Mouse (Mus musculus): ENCODE data around the gene Tspan2. TPM values are rescaled to one million over a fixed set of nuclear protein-coding genes. Genes with fewer than 3 reads are reported as not detected.
A peak's percentile ranks its signal among the peaks of the same experiment; 100 is the strongest.

The Tspan2 gene
- total RNA-seq, 4 experiments from 2014 or later = 5.3 to 10.6 (median 10.3) TPM

DNA sequence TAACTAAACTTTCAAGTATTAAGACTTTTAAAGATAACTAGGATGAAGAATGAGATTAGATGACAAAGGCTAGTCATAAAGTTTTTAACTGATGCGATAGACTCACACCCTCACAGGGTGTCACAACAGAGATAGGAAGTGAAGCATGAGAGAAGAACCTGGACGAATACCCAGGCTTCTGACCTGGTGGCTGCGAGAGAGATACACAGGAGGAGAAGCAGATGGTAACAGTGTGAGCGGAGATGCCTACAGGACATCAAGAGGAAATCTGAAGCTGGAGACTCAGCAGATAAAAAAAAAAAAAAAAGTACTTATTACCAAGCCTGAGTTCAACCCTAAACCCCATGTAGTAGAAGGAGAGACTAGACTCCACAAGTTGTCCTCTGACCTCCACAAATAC lies 38.7 kb downstream of the Tspan2 start:
- DNase-seq (ENCODE audit: low spot score) = no peak

DNA sequence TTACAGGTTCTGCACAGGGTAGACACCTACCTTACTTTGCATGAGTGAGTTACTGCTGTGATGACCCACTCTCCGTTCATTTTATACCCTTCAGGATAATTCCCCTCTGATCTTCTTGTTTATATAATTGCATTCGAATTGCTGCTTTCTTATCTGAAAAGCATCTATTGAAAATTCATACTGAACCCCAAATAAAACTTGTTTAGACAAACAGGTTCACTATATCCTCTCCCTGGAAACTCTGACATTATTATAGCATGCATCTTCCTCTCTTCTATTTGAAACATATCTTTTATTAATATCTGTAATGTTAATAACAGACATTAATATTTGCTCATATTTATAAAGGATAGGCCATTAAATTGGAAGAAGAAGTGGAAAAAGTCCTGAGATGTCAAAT lies 48.3 kb downstream of the Tspan2 start, which contains the start of gene Tshb:
Tshb (minus strand) TSS at position 101 of the 400 bp plus-strand sequence.
- no peak for DNase-seq (ENCODE audit: low spot score)

DNA sequence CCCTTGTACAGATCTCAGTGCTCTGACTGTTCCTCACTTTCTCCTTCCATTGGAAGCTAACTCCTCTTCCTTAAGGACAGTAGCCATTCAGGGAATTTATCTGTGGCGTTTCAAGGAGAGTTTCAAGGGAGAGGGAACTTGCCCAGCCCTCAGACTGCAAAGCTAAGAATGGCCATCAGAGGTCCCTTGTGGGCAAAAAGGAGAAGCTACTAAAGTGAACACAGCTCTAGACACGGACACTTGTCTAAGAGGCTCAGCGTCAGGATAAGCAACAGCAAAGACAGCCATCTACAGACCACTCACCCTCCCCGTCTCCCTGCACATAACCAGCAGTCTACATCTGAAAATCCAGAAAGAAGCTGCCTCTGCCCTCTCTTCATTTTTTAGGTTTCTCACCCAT lies 53.0 kb downstream of the Tspan2 start:
- DNase-seq (ENCODE audit: low spot score) = no peak

- DNase-seq (ENCODE audit: low spot score) = peak; percentile 82
These were observed 69.6 kb downstream of the Tspan2 start for GRCm38 (mm10) chr3:102803937-102804336.

DNA sequence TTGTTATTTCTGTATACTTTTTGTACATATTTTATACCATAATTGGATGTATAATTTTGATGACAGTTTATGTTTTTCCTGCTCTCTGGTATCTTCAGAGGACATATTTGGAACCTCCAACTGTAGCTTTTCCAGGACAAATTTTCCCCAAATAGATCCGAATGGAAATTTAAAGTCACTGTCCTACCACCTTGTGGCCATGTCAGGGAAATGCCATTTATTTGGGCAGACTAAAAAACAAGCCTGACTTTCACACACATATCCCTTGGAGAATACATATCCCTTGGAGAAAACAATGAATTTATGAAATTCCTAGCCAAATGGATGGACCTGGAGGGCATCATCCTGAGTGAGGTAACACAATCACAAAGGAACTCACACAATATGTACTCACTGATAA lies 108.1 kb downstream of the Tspan2 start:
- DNase-seq (ENCODE audit: low spot score) = no peak

- DNase-seq (ENCODE audit: low spot score) = no peak
These were observed 114.3 kb downstream of the Tspan2 start for GRCm38 (mm10) chr3:102848661-102849060.

Other genes with a start within 250 kb of the Tspan2 start
- gene Tshb, start 48.2 kb downstream of the Tspan2 start, total RNA-seq (2022) = not detected
- not detected for gene Sycp1, start 201.6 kb downstream of the Tspan2 start, total RNA-seq (2022)
- gene Nr1h5, start 229.6 kb downstream of the Tspan2 start, total RNA-seq (2022) = not detected

Data from heart, adult 8-10 months (tissue).